Mouse (Mus musculus) limb, embryonic 13.5 days (tissue): ENCODE results near the gene Magi1. TPM values are rescaled to one million over a fixed set of nuclear protein-coding genes. Genes with fewer than 3 reads are reported as not detected.

Experiments used
- ATAC-seq: fragments of 200-750 bp; cut with Nextera tagmentation; 2 replicates; pipeline ENCODE4 v1.8.0; 2017; ENCODE audit warnings: low read depth, moderate number of reproducible peaks, moderate TSS enrichment; ENCODE audit not compliant: low FRiP score
- H3K27ac ChIP-seq: fragments of 300-500 bp; sonication (generic); 2 replicates; pipeline ENCODE4 v1.5.1; 2015; ENCODE audit warnings: inconsistent platforms, mild to moderate bottlenecking, moderate library complexity
- H3K27me3 ChIP-seq: fragments of 300-500 bp; sonication (generic); 2 replicates; pipeline ENCODE4 v1.6.1; 2015; ENCODE audit warnings: mild to moderate bottlenecking, inconsistent platforms
- H3K36me3 ChIP-seq: fragments of 300-500 bp; sonication (generic); 2 replicates; pipeline ENCODE4 v1.6.1; 2015; ENCODE audit warnings: inconsistent platforms, mild to moderate bottlenecking, moderate library complexity
- H3K4me1 ChIP-seq: fragments of 300-500 bp; sonication (generic); 2 replicates; pipeline ENCODE4 v1.6.1; 2015; ENCODE audit warnings: inconsistent platforms
- H3K4me2 ChIP-seq: fragments of 300-500 bp; sonication (generic); replicated peaks from 2 replicates; pipeline ENCODE4 v1.6.1; 2015; ENCODE audit warnings: inconsistent platforms, mild to moderate bottlenecking, moderate library complexity
- H3K4me3 ChIP-seq: fragments of 300-500 bp; sonication (generic); 2 replicates; pipeline ENCODE4 v1.5.1; 2015; ENCODE audit warnings: moderate library complexity, mild to moderate bottlenecking, inconsistent platforms
- H3K9ac ChIP-seq: fragments of 300-500 bp; sonication (generic); 2 replicates; pipeline ENCODE4 v1.6.1; 2015; ENCODE audit warnings: mild to moderate bottlenecking, inconsistent platforms
- H3K9me3 ChIP-seq: fragments of 300-500 bp; sonication (generic); 2 replicates; pipeline ENCODE4 v1.6.1; 2016; ENCODE audit warnings: inconsistent platforms
- WGBS: fragments of 180-500 bp; shearing (Covaris S2); methylation state at CpG from one replicate; pipeline ENCODE4 v1.1.7; 2015; 5-methylcytosine and 5-hydroxymethylcytosine counted together
- polyA plus RNA-seq: library from polyadenylated mRNA; unstranded; fragments of >200 nt; fragmentation: Nextera tagmentation; extraction: Ambion mirVana; gene quantifications from 2 replicates; pipeline ENCODE4 v1.2.1, GENCODE M21; 2015

Magi1 gene
- polyA plus RNA-seq, 1 experiment from 2014 or later = 13.9 TPM

- H3K27ac ChIP-seq = no peak overlapping the region
- H3K36me3 ChIP-seq = no peaks in the 10 kb centered on the region
- H3K4me2 ChIP-seq = no peak overlapping the region
- H3K4me3 ChIP-seq = no peak overlapping the region
- H3K4me1 ChIP-seq = peaks cover 9% of the 10 kb centered on the region
- WGBS = 73% methylated on average over 4 of the region's 4 CpGs
- H3K9me3 ChIP-seq = no peaks in the 10 kb centered on the region
- ATAC-seq = no peak
- no peaks in the 10 kb centered on the region for H3K27me3 ChIP-seq
- no peak overlapping the region for H3K9ac ChIP-seq
Measured at GRCm38 (mm10) chr6:93838398-93838797, 445.3 kb downstream of the Magi1 start.

DNA sequence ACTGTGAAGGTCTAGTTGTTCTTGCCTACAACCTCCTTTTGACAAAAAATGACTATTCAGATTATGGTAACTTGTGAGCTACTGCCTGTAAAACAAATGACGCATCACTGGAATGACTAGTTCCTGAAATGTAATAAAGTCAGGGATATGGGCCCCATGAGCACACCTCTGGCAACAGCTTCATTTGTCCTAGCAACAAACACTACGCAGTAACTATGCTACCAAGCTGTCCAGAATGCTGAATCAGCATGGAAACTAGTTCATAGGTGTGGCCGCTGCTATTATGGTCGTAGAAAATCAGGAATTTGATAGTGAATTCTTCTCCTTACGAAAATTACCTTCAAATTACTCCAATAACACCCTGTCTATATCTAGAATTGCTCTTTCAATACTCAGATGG lies 447.1 kb downstream of the Magi1 start:
- no peak overlapping the region for H3K27ac ChIP-seq
- no peak for ATAC-seq
- WGBS = 72% methylated on average over 5 of the region's 5 CpGs
- peaks cover 9% of the 10 kb centered on the region for H3K4me1 ChIP-seq
- no peaks in the 10 kb centered on the region for H3K27me3 ChIP-seq
- H3K36me3 ChIP-seq = no peaks in the 10 kb centered on the region
- H3K4me2 ChIP-seq = no peak overlapping the region
- H3K9ac ChIP-seq = no peak overlapping the region
- no peaks in the 10 kb centered on the region for H3K9me3 ChIP-seq
- no peak overlapping the region for H3K4me3 ChIP-seq

DNA sequence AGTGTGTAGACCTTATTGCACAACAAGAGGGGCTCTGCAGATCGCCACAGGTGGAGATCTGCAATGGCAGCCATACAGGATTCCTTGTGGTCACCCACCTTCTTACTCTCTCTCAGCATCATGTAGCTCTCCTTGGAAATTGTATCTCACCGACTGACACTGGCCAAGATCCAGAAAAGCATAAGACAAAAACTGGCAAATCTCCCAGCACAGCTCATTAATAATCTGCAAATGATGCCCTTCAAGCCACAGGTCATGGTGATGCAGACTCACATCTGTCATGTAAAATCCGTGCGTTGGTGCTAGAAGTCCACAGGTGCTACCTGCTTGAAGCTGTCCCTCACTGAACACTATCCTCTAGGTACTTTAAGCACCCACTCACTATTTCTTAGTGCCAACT lies 448.5 kb downstream of the Magi1 start:
- no peaks in the 10 kb centered on the region for H3K9me3 ChIP-seq
- no peak overlapping the region for H3K27ac ChIP-seq
- H3K36me3 ChIP-seq = no peaks in the 10 kb centered on the region
- WGBS = 82% methylated on average over 4 of the region's 4 CpGs
- H3K9ac ChIP-seq = no peak overlapping the region
- no peaks in the 10 kb centered on the region for H3K27me3 ChIP-seq
- no peak overlapping the region for H3K4me2 ChIP-seq
- no peak overlapping the region for H3K4me3 ChIP-seq
- H3K4me1 ChIP-seq = peaks cover 16% of the 10 kb centered on the region
- no peak for ATAC-seq

DNA sequence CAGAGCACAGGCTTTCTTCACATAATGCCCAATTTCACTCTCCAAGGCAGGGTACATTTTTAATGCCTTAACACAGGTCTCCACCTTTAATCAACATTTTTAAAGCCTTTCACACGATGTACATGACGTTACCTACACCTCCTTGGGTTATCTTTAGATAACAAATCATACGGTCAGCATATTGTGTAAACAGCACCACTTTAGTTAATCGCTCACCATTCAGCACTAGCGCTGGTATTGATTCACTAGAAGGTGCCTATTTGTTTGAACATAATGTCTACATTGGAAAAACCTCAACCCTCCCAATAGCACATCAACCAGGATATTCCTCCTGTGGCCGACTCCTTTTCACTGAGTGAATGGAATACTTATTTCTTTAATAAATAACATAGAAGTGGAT lies 455.5 kb downstream of the Magi1 start:
- 79% methylated on average over 6 of the region's 6 CpGs for WGBS
- no peak overlapping the region for H3K9ac ChIP-seq
- H3K36me3 ChIP-seq = no peaks in the 10 kb centered on the region
- no peaks in the 10 kb centered on the region for H3K9me3 ChIP-seq
- H3K27me3 ChIP-seq = no peaks in the 10 kb centered on the region
- no peak for ATAC-seq
- no peak overlapping the region for H3K4me3 ChIP-seq
- H3K27ac ChIP-seq = no peak overlapping the region
- H3K4me2 ChIP-seq = no peak overlapping the region
- H3K4me1 ChIP-seq = peaks cover 9% of the 10 kb centered on the region; the same call in 1 of the 2 replicates

- H3K27ac ChIP-seq = no peak overlapping the region
- 59% methylated on average over 4 of the region's 4 CpGs for WGBS
- peaks cover 18% of the 10 kb centered on the region for H3K4me1 ChIP-seq
- H3K27me3 ChIP-seq = no peaks in the 10 kb centered on the region
- H3K36me3 ChIP-seq = no peaks in the 10 kb centered on the region
- H3K4me3 ChIP-seq = no peak overlapping the region
- no peak overlapping the region for H3K9ac ChIP-seq
- no peak overlapping the region for H3K4me2 ChIP-seq
- H3K9me3 ChIP-seq = no peaks in the 10 kb centered on the region
- ATAC-seq = no peak
Measured at GRCm38 (mm10) chr6:93826875-93827274, 456.8 kb downstream of the Magi1 start.

DNA sequence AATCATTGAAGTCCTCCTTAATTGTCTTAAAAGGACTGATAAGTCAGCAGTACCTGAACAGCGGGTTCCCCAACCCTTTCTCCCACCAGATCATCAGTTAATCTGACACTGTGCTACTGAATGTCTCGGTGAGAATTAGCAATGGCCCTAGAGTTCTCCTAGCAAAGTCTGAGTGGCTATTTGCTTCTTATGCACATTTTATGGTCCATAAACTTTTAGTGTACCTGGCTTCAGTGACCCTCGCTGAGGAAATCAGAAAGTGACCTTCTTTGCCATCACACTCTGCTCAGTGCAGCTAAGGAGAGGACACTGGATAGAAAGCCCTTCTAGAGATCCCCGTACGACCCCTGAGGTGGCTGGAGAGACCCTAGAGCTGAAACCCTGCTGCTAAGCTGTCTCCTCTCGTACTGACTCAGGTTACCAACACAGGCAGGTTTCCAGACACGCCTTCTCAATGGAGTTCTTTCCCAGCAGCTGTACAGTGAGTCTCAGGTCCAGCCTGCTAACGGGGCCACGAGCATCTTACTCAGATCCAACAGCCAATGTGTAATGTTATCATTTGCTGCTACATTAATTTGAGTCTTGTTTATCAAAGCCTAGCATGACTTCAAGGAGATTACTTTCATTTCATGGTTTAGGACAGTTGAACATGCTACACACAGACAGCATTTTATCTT lies 461.4 kb downstream of the Magi1 start:
- Histone ChIP-seq H3K4me2 (no peak overlapping the region; the same call in 1 of the 2 replicates), H3K36me3 (no peaks in the 10 kb centered on the region), H3K4me1 (peaks cover 32% of the 10 kb centered on the region), H3K9me3 (no peaks in the 10 kb centered on the region), H3K4me3 (no peak overlapping the region), H3K27ac (peak overlapping the region; percentile 0; the same call in 1 of the 2 replicates), H3K9ac (no peak overlapping the region), H3K27me3 (no peaks in the 10 kb centered on the region)
- peak; percentile 57; the same call in 1 of the 2 replicates for ATAC-seq
- 43% methylated on average over 9 of the region's 9 CpGs for WGBS

DNA sequence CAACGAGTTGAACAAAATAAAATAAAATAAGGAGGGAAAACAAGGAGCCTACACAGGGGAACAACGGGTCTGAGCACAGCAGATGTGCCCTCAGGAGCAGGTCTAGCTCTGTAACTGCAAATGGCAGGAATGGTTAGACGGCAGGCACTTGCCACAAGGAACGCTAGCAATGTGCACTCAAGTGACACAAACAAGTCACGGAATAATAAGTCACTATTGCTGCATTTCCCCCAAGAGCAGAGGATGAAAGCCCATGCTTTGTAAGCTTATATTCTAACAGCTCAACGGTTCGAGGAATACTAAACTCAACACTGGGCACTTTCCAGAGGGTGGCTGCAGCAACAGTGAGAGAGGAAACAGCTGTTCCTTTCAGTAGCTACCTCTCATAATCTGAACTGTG lies 462.2 kb downstream of the Magi1 start:
- Histone ChIP-seq H3K4me1 (peaks cover 32% of the 10 kb centered on the region), H3K27me3 (no peaks in the 10 kb centered on the region), H3K9me3 (no peaks in the 10 kb centered on the region), H3K4me3 (no peak overlapping the region), H3K27ac (no peak overlapping the region), H3K4me2 (no peak overlapping the region), H3K36me3 (no peaks in the 10 kb centered on the region), H3K9ac (no peak overlapping the region)
- ATAC-seq = no peak
- 37% methylated on average over 7 of the region's 7 CpGs for WGBS

DNA sequence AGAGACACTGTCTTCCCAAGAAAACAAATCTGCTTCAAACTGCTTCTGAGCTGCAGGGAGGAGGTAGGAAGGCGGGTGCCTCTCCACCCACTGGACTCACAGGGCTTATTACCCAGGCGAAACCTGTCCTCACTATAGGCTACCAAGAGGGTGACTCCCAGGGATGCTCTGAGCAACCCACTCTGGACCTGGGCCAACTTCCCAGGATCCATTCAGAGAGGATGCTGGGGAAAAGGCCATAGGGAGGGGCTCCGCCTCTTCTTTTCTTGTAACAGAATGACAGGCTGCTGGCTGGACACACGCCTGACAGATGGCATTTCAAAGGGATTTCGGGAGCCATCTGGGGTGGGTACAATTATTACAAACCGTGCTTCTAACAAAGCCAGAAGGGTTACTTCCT lies 463.8 kb downstream of the Magi1 start:
- H3K4me2 ChIP-seq = no peak overlapping the region
- H3K9me3 ChIP-seq = no peaks in the 10 kb centered on the region
- WGBS = 34% methylated on average over 6 of the region's 6 CpGs
- peak overlapping the region; percentile 33; the same call in 1 of the 2 replicates for H3K27ac ChIP-seq
- H3K4me3 ChIP-seq = no peak overlapping the region
- H3K27me3 ChIP-seq = no peaks in the 10 kb centered on the region
- peak; percentile 54; the same call in 1 of the 2 replicates for ATAC-seq
- H3K9ac ChIP-seq = no peak overlapping the region
- H3K4me1 ChIP-seq = peaks cover 41% of the 10 kb centered on the region
- H3K36me3 ChIP-seq = no peaks in the 10 kb centered on the region

GRCm38 (mm10) chr6:93819282-93819681 lies 464.4 kb downstream of the Magi1 start:
- 88% methylated on average over 4 of the region's 4 CpGs for WGBS
- Histone ChIP-seq H3K27ac (no peak overlapping the region), H3K4me3 (no peak overlapping the region), H3K4me1 (peaks cover 41% of the 10 kb centered on the region), H3K27me3 (no peaks in the 10 kb centered on the region), H3K4me2 (no peak overlapping the region), H3K36me3 (peaks cover under 1% of the 10 kb centered on the region; the same call in 1 of the 2 replicates), H3K9me3 (no peaks in the 10 kb centered on the region), H3K9ac (no peak overlapping the region)
- ATAC-seq = no peak

DNA sequence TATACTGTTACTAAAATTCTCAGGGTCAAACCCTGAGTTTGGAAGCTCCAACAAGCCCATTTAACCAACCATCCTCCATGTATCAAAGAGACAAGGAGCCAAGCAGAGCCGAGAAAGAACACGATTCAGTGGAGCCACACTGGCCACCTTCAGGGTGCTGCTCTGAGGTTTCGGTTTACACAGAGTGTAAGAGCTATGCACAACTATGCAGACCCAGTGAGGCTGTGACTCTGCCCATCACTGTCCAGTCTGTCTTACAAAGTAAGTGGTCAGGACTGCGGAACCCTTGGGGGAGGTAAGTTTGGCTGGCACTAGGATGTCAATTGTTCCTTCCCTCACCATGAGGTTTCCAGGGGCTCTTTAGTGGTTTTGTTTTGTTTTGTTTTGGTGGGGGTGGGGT lies 465.2 kb downstream of the Magi1 start:
- Histone ChIP-seq H3K4me1 (peaks cover 41% of the 10 kb centered on the region), H3K27ac (no peak overlapping the region), H3K36me3 (peaks cover 4% of the 10 kb centered on the region), H3K9ac (no peak overlapping the region), H3K27me3 (no peaks in the 10 kb centered on the region), H3K4me2 (no peak overlapping the region), H3K9me3 (no peaks in the 10 kb centered on the region), H3K4me3 (no peak overlapping the region)
- 79% methylated on average over 4 of the region's 4 CpGs for WGBS
- no peak for ATAC-seq

- Histone ChIP-seq H3K27ac (no peak overlapping the region), H3K9me3 (no peaks in the 10 kb centered on the region), H3K4me3 (no peak overlapping the region), H3K27me3 (no peaks in the 10 kb centered on the region), H3K4me1 (peaks cover 33% of the 10 kb centered on the region), H3K4me2 (no peak overlapping the region), H3K9ac (no peak overlapping the region), H3K36me3 (no peaks in the 10 kb centered on the region)
- 75% methylated on average over 5 of the region's 5 CpGs for WGBS
- no peak for ATAC-seq
Measured at GRCm38 (mm10) chr6:93805407-93805936, 478.2 kb downstream of the Magi1 start.

GRCm38 (mm10) chr6:93802390-93802789 lies 481.3 kb downstream of the Magi1 start:
- no peaks in the 10 kb centered on the region for H3K9me3 ChIP-seq
- 60% methylated on average over 4 of the region's 4 CpGs for WGBS
- H3K9ac ChIP-seq = no peak overlapping the region
- H3K4me1 ChIP-seq = peaks cover 40% of the 10 kb centered on the region
- no peak overlapping the region for H3K4me2 ChIP-seq
- no peaks in the 10 kb centered on the region for H3K27me3 ChIP-seq
- no peak overlapping the region for H3K27ac ChIP-seq
- no peaks in the 10 kb centered on the region for H3K36me3 ChIP-seq
- no peak overlapping the region for H3K4me3 ChIP-seq
- ATAC-seq = no peak

DNA sequence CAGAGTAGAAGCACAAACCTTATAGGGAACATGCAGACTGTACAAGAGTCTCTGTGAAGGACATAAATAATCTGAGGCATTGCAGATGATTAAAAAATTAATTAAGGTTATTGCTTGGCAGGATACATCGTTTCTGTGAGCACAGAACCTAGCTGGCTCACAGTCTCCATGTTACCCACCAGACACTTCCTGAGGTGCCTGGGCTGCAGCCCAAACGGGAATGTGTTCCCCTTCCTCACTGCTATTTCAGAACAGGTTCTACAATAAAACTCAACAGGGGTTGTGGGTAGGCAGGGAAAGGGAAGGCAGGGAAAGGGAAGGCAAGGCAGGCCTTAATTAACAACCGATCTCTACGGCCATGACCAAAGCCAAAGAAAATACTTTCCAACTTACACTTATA lies 483.3 kb downstream of the Magi1 start:
- no peaks in the 10 kb centered on the region for H3K36me3 ChIP-seq
- H3K4me3 ChIP-seq = no peak overlapping the region
- ATAC-seq = peak; percentile 81
- H3K27ac ChIP-seq = peak overlapping the region; percentile 52; the same call in 1 of the 2 replicates
- H3K4me1 ChIP-seq = peaks cover 31% of the 10 kb centered on the region
- H3K4me2 ChIP-seq = no peak overlapping the region
- no peaks in the 10 kb centered on the region for H3K27me3 ChIP-seq
- no peak overlapping the region for H3K9ac ChIP-seq
- 21% methylated on average over 4 of the region's 4 CpGs for WGBS
- H3K9me3 ChIP-seq = no peaks in the 10 kb centered on the region
